Mouse (Mus musculus): ENCODE data around the gene Epgn. TPM values are rescaled to one million over a fixed set of nuclear protein-coding genes. Genes with fewer than 3 reads are reported as not detected.

Epgn gene
- total and polyA plus RNA-seq, 3 experiments, result not detected

DNA sequence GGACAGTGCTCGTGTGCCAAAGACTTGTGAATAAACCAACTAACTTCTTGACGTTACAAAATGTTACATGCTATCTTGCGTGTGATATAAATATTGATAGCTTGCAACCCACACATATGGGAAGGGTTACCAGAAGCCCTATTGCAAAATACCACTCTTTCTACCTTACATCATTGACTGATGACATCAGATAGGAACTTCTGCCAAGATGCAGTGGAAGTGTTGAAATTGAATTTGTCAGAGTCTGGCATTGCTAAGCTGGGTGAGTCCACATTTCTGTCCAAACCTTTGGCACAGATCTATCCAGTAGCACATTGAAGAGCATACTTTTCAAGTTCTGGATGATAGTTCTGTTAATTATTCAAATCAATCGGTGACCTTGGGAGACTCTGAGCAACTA is 9.4 kb downstream of the Epgn start:
- Histone ChIP-seq H3K9me3 (replicated peaks; ENCODE audit: insufficient read depth, low read length) (no peaks in the 10 kb centered on the region), H3K27ac (ENCODE audit: control insufficient read depth, low read depth, low read length) (no peak overlapping the region), H3K79me2 (ENCODE audit: control insufficient read depth, insufficient read depth, low read length, poor library complexity) (no peaks in the 10 kb centered on the region), H3K9ac (ENCODE audit: control insufficient read depth, low read depth, low read length, poor library complexity, severe bottlenecking) (no peak overlapping the region), H3K4me3 (ENCODE audit: control insufficient read depth in 1 of 2, insufficient read depth in 1 of 2, low read depth in 2 of 2, low read length in 2 of 2) (no peak overlapping the region), H3K36me3 (ENCODE audit: control insufficient read depth in 1 of 2, insufficient read depth in 2 of 2, low read length in 2 of 2) (no peaks in the 10 kb centered on the region), H3K27me3 (ENCODE audit: control insufficient read depth in 1 of 2, insufficient read depth in 2 of 2, low read length in 2 of 2) (peaks cover 0 to 4% of the 10 kb centered on the region in 2 experiments; a peak in 1 of 4 replicates), H3K4me1 (ENCODE audit: control insufficient read depth in 1 of 2, insufficient read depth in 2 of 2, low read length in 2 of 2) (no peaks in the 10 kb centered on the region)
- TF ChIP-seq UBTF (IDR thresholded peaks at IDR 0.05; ENCODE audit: borderline replicate concordance, insufficient read depth, low read depth, low read length) (no peak), NRF1 (IDR thresholded peaks at IDR 0.05; ENCODE audit: insufficient read depth, low read depth, low read length, poor library complexity, severe bottlenecking) (no peak), HCFC1 (IDR thresholded peaks at IDR 0.05; ENCODE audit: low read depth, low read length) (no peak), SMC3 (IDR thresholded peaks at IDR 0.05; ENCODE audit: low read depth, low read length) (no peak)
- DNase-seq (ENCODE audit: low read depth, low spot score), result no peak

DNA sequence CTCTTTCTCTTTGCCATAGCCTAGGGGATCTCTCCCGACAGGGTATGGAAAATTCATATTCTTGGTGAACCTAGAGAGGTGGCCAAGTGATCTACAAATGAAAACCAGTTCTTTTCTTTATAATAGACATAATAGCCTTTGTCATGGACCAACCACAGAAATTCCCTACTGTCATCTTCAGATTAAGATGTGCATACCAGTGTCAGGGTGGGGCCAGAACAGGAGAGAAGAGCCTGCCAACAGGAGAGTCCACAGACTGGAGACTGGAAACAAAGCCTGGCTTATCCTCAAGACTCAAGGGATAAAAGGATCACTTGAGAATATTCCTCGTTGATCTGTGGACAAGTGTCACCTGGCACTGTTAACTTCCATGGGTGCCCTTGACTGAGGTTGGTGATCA is 10.5 kb downstream of the Epgn start:
- no peak overlapping the region for H3K9ac ChIP-seq (ENCODE audit: control insufficient read depth, low read depth, low read length, poor library complexity, severe bottlenecking)
- H3K4me1 ChIP-seq (ENCODE audit: control insufficient read depth in 1 of 2, insufficient read depth in 2 of 2, low read length in 2 of 2), result no peaks in the 10 kb centered on the region
- H3K27me3 ChIP-seq (ENCODE audit: control insufficient read depth in 1 of 2, insufficient read depth in 2 of 2, low read length in 2 of 2), result peaks cover 0 to 4% of the 10 kb centered on the region in 2 experiments; a peak in 1 of 4 replicates
- H3K27ac ChIP-seq (ENCODE audit: control insufficient read depth, low read depth, low read length), result no peak overlapping the region
- H3K79me2 ChIP-seq (ENCODE audit: control insufficient read depth, insufficient read depth, low read length, poor library complexity), result no peaks in the 10 kb centered on the region
- TF ChIP-seq ELF1 (IDR thresholded peaks at IDR 0.05; ENCODE audit: low read depth, low read length) (no peak), CHD1 (IDR thresholded peaks at IDR 0.05; ENCODE audit: low read depth, low read length) (no peak), TBP (IDR thresholded peaks at IDR 0.05; ENCODE audit: low read depth, low read length) (no peak), GABPA (IDR thresholded peaks at IDR 0.05; ENCODE audit: low read depth, low read length) (no peak), EP300 (IDR thresholded peaks at IDR 0.05; ENCODE audit: low read depth in 1 of 2, low read length in 2 of 2) (no peak)
- no peak for DNase-seq (ENCODE audit: low read depth, low spot score)
- no peaks in the 10 kb centered on the region for H3K36me3 ChIP-seq (ENCODE audit: control insufficient read depth in 1 of 2, insufficient read depth in 2 of 2, low read length in 2 of 2)
- no peaks in the 10 kb centered on the region for H3K9me3 ChIP-seq (replicated peaks; ENCODE audit: insufficient read depth, low read length)
- no peak overlapping the region for H3K4me3 ChIP-seq (ENCODE audit: control insufficient read depth in 1 of 2, insufficient read depth in 1 of 2, low read depth in 2 of 2, low read length in 2 of 2)

DNA sequence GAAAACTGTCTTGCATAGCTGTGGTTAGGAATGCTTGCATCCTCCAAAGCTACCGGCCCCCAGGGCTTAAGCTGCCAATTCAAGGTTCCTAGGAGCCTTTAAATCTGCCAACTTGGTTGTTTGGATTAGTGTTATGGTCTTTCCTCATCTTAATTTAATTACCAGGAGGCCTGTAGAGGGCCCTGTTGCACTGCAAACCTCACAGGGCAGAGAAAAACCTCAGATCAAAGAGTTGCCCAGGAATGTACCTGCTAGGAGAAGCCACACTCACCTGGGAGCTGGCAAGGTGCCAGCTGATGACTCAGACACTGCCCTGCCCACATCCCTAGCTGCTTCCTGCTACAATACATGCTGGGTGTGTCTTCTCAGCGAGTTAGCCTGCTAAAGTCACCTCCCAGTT is 11.3 kb downstream of the Epgn start:
- DNase-seq (ENCODE audit: low read depth, low spot score), result peak; percentile 10

More for the DNA sequence above, 11.3 kb downstream of the Epgn start:
- H3K4me1 ChIP-seq (ENCODE audit: control insufficient read depth in 1 of 2, insufficient read depth in 2 of 2, low read length in 2 of 2), result no peaks in the 10 kb centered on the region
- TF ChIP-seq RAD21 (IDR thresholded peaks at IDR 0.05; ENCODE audit: low read depth, low read length), result peak; percentile 41
- TF ChIP-seq ZMIZ1 (IDR thresholded peaks at IDR 0.05; ENCODE audit: low read depth, low read length), result no peak
- no peak for TF ChIP-seq HCFC1 (IDR thresholded peaks at IDR 0.05; ENCODE audit: low read depth, low read length)
- TF ChIP-seq SMC3 (IDR thresholded peaks at IDR 0.05; ENCODE audit: low read depth, low read length), result 0 out of 2 replicates have a peak, but pooled peaks have one; percentile 14
- peak; percentile 16 to 36 (median 24); a peak in 2 of 6 replicates for TF ChIP-seq CTCF (IDR thresholded peaks at IDR 0.05 in 2 of 3, conservative IDR thresholded peaks at IDR 0.05 in 1 of 3; ENCODE audit: control insufficient read depth in 1 of 3, insufficient read depth in 1 of 3, low read depth in 2 of 3, low read length in 3 of 3, poor library complexity in 1 of 3, severe bottlenecking in 1 of 3)
- 0 out of 2 replicates have a peak, but pooled peaks have one; percentile 13 for TF ChIP-seq ZC3H11A (IDR thresholded peaks at IDR 0.05; ENCODE audit: low read depth, low read length)
- no peaks in the 10 kb centered on the region for H3K79me2 ChIP-seq (ENCODE audit: control insufficient read depth, insufficient read depth, low read length, poor library complexity)
- H3K9me3 ChIP-seq (replicated peaks; ENCODE audit: insufficient read depth, low read length), result no peaks in the 10 kb centered on the region
- no peaks in the 10 kb centered on the region for H3K36me3 ChIP-seq (ENCODE audit: control insufficient read depth in 1 of 2, insufficient read depth in 2 of 2, low read length in 2 of 2)
- H3K4me3 ChIP-seq (ENCODE audit: control insufficient read depth in 1 of 2, insufficient read depth in 1 of 2, low read depth in 2 of 2, low read length in 2 of 2), result no peak overlapping the region
- H3K27me3 ChIP-seq (ENCODE audit: control insufficient read depth in 1 of 2, insufficient read depth in 2 of 2, low read length in 2 of 2), result peaks cover 0 to 4% of the 10 kb centered on the region in 2 experiments; a peak in 1 of 4 replicates
- H3K27ac ChIP-seq (ENCODE audit: control insufficient read depth, low read depth, low read length), result no peak overlapping the region
- no peak overlapping the region for H3K9ac ChIP-seq (ENCODE audit: control insufficient read depth, low read depth, low read length, poor library complexity, severe bottlenecking)

Data from MEL (cell line).